Mouse (Mus musculus) lung, postnatal 0 days (tissue): Measurements from ENCODE around the gene Zfp266.

Experiments
- CTCF ChIP-seq: IDR thresholded peaks from 2 replicates; pipeline ENCODE4 v1.5.1; 2016; ENCODE audit warnings: antibody characterized with exemption, mild to moderate bottlenecking
- EP300 ChIP-seq: IDR thresholded peaks from 2 replicates; pipeline ENCODE4 v1.6.1; 2016; ENCODE audit warnings: antibody characterized with exemption, mild to moderate bottlenecking, control low read depth

- no peak for TF ChIP-seq CTCF
- no peak for TF ChIP-seq EP300
These were observed 13.2 kb upstream of the Zfp266 start for GRCm38 (mm10) chr9:20534326-20534926.
